Mouse (Mus musculus): ENCODE data around the gene Sema3b. TPM values are rescaled to one million over a fixed set of nuclear protein-coding genes. Genes with fewer than 3 reads are reported as not detected.
A peak's percentile ranks its signal among the peaks of the same experiment; 100 is the strongest.
"Not testable (repeated sequence)": the region's sequence is repeated elsewhere in the genome, so short reads cannot be mapped to it uniquely, and the experiment has no call there.

Gene Sema3b
- polyA plus RNA-seq, 1 experiment, result 55.4 TPM

DNA sequence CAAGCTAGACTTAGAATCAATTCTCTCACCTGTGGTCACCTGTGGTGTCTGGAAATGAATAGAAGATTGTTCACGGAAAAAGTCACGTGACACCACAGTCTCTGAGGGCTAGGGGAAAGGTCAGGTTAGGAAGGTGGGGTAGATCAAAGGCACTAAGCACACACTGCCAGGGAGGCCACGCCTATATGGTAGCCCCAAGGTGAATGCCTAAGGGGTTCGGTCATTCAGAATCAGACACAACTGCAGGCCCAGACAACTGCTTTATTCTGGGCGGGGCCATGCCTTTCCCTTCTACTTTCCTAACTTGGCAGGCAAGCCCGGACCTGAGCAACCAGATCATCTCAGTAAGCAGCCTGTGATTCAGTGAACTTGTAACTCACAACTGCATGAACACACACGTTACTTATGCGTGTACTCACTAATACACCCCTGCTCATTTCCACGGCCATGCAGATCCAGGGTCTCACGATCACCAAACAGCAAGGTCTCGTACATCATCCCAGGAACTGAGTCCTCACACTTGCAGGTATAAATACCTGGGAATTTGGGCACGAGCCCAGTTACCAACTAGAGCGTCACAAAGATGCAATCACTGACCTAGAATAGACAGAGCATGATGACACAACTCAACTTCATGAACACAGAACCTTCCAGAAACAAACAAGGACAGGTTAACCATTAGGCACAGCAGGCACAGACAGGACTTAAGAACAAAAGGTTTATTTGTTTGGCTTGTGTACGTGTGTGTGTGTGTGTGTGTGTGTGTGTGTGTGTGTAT is 33.3 kb downstream of the Sema3b start:
- Histone ChIP-seq H3K36me3 (ENCODE audit: control insufficient read depth, insufficient read depth, low read length) (peaks cover 13% of the 10 kb centered on the region), H3K27me3 (ENCODE audit: control insufficient read depth, insufficient read depth, low read length) (no peaks in the 10 kb centered on the region), H3K27ac (ENCODE audit: insufficient read depth, low read depth, low read length) (peak overlapping the region; percentile 89), H3K4me3 (ENCODE audit: low read depth, low read length) (no peak overlapping the region), H3K4me1 (ENCODE audit: control insufficient read depth, insufficient read depth, insufficient read length, low read length) (peaks cover 31% of the 10 kb centered on the region)
- no peak for TF ChIP-seq CTCF (IDR thresholded peaks at IDR 0.05; ENCODE audit: extremely low read depth, insufficient read length, insufficient replicate concordance, low read depth, low read length)
- TF ChIP-seq POLR2A (IDR thresholded peaks at IDR 0.05; ENCODE audit: low read depth, low read length), result no peak
- 23% methylated on average over 14 of the region's 14 CpGs for WGBS

DNA sequence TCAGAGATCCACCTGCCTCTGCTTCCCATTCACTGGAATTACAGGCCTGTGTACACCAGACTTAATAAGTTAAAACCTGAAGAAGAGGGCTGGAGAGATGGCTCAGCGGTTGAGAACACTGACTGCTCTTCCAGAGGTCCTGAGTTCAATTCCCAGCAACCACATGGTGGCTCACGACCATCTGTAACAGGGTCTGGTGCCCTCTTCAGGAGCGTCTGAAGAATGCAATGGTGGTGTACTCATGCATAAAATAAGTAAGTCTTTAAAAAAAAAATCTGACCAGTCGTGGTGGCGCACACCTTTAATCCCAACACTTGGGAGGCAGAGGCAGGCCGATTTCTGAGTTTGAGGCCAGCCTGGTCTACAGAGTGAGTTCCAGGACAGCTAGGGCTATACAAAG is 35.3 kb downstream of the Sema3b start:
- H3K36me3 ChIP-seq (ENCODE audit: control insufficient read depth, insufficient read depth, low read length), result peaks cover 13% of the 10 kb centered on the region
- not testable (repeated sequence) for H3K27me3 ChIP-seq (ENCODE audit: control insufficient read depth, insufficient read depth, low read length); H3K4me3 ChIP-seq (ENCODE audit: low read depth, low read length); H3K27ac ChIP-seq (ENCODE audit: insufficient read depth, low read depth, low read length)
- peaks cover 41% of the 10 kb centered on the region for H3K4me1 ChIP-seq (ENCODE audit: control insufficient read depth, insufficient read depth, insufficient read length, low read length)
- peak; percentile 6; the same call in 1 of the 2 replicates for TF ChIP-seq CTCF (IDR thresholded peaks at IDR 0.05; ENCODE audit: extremely low read depth, insufficient read length, insufficient replicate concordance, low read depth, low read length)
- 89% methylated on average over 6 of the region's 6 CpGs for WGBS

DNA sequence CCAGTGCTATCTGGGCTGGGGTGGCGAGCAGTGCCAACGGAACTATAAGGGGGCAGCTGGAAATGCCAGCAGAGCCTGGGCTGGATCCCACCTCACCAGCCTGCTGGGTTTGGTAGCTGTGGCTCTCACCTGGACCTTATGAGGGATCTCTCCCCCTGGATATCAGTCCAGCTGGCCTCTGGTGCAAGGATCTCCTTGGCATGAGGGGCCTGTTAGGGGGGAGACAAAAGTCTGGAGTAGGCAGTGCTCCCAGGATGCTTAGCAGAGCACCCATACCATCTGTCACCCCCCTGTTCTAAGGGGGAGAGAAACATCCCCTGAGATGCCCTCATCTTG is 36.7 kb downstream of the Sema3b start:
- no peaks in the 10 kb centered on the region for H3K27me3 ChIP-seq (ENCODE audit: control insufficient read depth, insufficient read depth, low read length)
- H3K4me1 ChIP-seq (ENCODE audit: control insufficient read depth, insufficient read depth, insufficient read length, low read length), result peaks cover 39% of the 10 kb centered on the region
- H3K4me3 ChIP-seq (ENCODE audit: low read depth, low read length), result peak overlapping the region; percentile 20; the same call in 1 of the 2 replicates
- peak overlapping the region; percentile 99 for H3K27ac ChIP-seq (ENCODE audit: insufficient read depth, low read depth, low read length)
- peaks cover 13% of the 10 kb centered on the region for H3K36me3 ChIP-seq (ENCODE audit: control insufficient read depth, insufficient read depth, low read length)
- WGBS, result 97% methylated on average over 2 of the region's 2 CpGs
- TF ChIP-seq POLR2A (IDR thresholded peaks at IDR 0.05; ENCODE audit: low read depth, low read length), result no peak

DNA sequence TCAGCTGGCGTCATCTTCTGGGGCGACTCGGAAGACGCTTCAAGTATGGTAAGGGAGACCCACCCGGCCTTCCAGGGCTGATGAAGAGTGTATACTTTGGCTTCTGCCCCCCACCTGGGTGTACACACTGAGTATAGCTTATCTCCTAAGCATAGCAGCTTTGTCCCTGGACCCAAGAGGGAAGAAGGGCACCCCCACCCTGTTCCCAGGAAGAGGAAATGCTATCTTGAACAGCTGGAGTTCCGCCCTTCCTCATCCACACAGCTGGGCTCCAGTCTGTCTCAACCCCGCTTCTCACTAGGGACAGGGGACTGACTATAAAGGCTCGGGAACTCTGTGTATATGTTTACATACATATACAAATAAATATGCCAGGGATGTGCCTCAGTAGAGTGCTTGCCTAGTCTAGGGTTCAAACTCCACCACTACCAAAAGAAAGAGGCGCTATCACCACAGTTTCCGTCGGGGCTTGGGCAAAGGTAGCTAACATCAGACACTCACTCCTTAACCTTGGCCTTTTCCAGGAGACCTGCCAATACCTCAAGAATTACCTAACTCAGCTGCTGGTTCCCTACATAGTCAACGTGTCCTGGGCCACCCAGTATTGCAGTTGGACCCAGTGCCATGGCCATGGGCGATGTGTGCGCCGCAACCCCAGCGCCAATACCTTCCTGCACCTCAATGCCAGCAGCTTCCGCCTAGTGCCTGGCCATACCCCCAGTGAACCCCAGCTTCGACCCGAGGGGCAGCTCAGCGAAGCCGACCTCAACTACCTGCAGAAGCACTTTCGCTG is 37.3 kb downstream of the Sema3b start:
- Histone ChIP-seq H3K36me3 (ENCODE audit: control insufficient read depth, insufficient read depth, low read length) (peaks cover 13% of the 10 kb centered on the region), H3K27me3 (ENCODE audit: control insufficient read depth, insufficient read depth, low read length) (no peaks in the 10 kb centered on the region), H3K4me3 (ENCODE audit: low read depth, low read length) (peak overlapping the region; percentile 89), H3K4me1 (ENCODE audit: control insufficient read depth, insufficient read depth, insufficient read length, low read length) (peaks cover 37% of the 10 kb centered on the region), H3K27ac (ENCODE audit: insufficient read depth, low read depth, low read length) (peak overlapping the region; percentile 99)
- TF ChIP-seq POLR2A (IDR thresholded peaks at IDR 0.05; ENCODE audit: low read depth, low read length) (0 out of 2 replicates have a peak, but pooled peaks have one; percentile 6), CTCF (IDR thresholded peaks at IDR 0.05; ENCODE audit: extremely low read depth, insufficient read length, insufficient replicate concordance, low read depth, low read length) (no peak)
- 55% methylated on average over 22 of the region's 22 CpGs for WGBS

DNA sequence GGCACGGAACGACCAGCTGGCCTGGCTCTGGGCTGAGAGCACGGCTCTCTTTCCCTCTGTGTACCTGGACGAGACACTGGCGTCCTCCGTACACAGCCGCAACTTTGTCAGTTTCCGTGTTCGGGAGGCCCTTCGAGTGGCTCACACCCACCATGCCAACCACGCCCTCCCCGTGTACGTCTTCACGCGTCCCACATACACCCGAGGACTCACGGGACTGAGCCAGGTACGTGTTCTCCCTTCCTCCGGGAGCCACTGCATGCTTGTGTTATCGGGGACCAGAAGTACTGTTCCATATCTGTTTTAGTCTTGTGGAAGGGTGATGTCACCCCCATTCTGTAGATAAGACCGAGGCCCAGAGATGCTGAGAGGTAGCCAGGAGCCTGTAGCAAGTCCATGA is 38.2 kb downstream of the Sema3b start:
- Histone ChIP-seq H3K27ac (ENCODE audit: insufficient read depth, low read depth, low read length) (peak overlapping the region; percentile 99), H3K4me3 (ENCODE audit: low read depth, low read length) (peak overlapping the region; percentile 89), H3K36me3 (ENCODE audit: control insufficient read depth, insufficient read depth, low read length) (peaks cover 13% of the 10 kb centered on the region), H3K4me1 (ENCODE audit: control insufficient read depth, insufficient read depth, insufficient read length, low read length) (peaks cover 31% of the 10 kb centered on the region), H3K27me3 (ENCODE audit: control insufficient read depth, insufficient read depth, low read length) (no peaks in the 10 kb centered on the region)
- WGBS, result 31% methylated on average over 21 of the region's 21 CpGs
- TF ChIP-seq CTCF (IDR thresholded peaks at IDR 0.05; ENCODE audit: extremely low read depth, insufficient read length, insufficient replicate concordance, low read depth, low read length), result no peak
- peak; percentile 69; the same call in 1 of the 2 replicates for TF ChIP-seq POLR2A (IDR thresholded peaks at IDR 0.05; ENCODE audit: low read depth, low read length)

DNA sequence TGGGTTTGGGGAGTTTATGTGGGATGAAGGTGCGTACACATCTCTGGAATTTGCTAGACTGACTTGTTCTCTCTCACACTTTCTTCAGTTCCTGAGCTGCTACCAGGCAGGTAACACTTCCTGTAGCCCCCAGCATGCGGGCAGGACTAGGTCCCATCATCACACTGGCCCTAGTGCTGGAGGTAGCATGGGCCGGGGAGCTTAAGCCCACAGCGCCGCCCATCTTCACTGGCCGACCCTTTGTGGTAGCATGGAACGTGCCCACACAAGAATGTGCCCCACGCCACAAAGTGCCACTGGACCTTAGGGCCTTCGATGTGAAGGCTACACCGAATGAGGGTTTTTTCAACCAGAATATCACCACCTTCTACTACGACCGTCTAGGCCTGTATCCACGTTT is 39.0 kb downstream of the Sema3b start:
- no peak for TF ChIP-seq CTCF (IDR thresholded peaks at IDR 0.05; ENCODE audit: extremely low read depth, insufficient read length, insufficient replicate concordance, low read depth, low read length)
- TF ChIP-seq POLR2A (IDR thresholded peaks at IDR 0.05; ENCODE audit: low read depth, low read length), result no peak
- Histone ChIP-seq H3K27me3 (ENCODE audit: control insufficient read depth, insufficient read depth, low read length) (no peaks in the 10 kb centered on the region), H3K27ac (ENCODE audit: insufficient read depth, low read depth, low read length) (peak overlapping the region; percentile 99), H3K36me3 (ENCODE audit: control insufficient read depth, insufficient read depth, low read length) (peaks cover 16% of the 10 kb centered on the region), H3K4me3 (ENCODE audit: low read depth, low read length) (peak overlapping the region; percentile 89), H3K4me1 (ENCODE audit: control insufficient read depth, insufficient read depth, insufficient read length, low read length) (peaks cover 34% of the 10 kb centered on the region)
- 36% methylated on average over 13 of the region's 13 CpGs for WGBS

DNA sequence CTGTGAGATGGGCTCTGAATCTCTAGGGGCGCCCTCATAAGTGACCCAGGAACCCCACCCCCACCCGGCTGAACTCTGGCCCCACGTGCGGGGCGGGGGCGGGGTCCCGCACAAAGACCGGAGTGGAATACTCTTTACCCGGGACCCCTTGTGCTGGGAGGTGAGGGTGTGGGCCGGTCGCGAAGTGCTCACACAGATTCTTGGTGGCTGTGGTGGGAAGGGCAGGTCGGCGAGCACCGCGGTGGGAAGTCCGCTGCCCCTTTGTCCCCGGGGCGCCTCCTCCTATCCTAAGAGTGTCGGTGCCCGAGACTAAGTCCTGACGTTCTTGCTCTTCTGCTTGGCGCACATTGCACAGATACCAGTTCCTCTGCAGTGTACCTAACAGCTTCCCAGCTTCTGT is 39.8 kb downstream of the Sema3b start:
- TF ChIP-seq CTCF (IDR thresholded peaks at IDR 0.05; ENCODE audit: extremely low read depth, insufficient read length, insufficient replicate concordance, low read depth, low read length) (no peak), POLR2A (IDR thresholded peaks at IDR 0.05; ENCODE audit: low read depth, low read length) (no peak)
- Histone ChIP-seq H3K27ac (ENCODE audit: insufficient read depth, low read depth, low read length) (peak overlapping the region; percentile 99), H3K36me3 (ENCODE audit: control insufficient read depth, insufficient read depth, low read length) (peaks cover 20% of the 10 kb centered on the region), H3K4me1 (ENCODE audit: control insufficient read depth, insufficient read depth, insufficient read length, low read length) (peaks cover 33% of the 10 kb centered on the region), H3K27me3 (ENCODE audit: control insufficient read depth, insufficient read depth, low read length) (no peaks in the 10 kb centered on the region), H3K4me3 (ENCODE audit: low read depth, low read length) (peak overlapping the region; percentile 89)
- under 1% methylated on average over 23 of the region's 23 CpGs for WGBS
